Mouse (Mus musculus): ENCODE data around the gene Srr. TPM values are rescaled to one million over a fixed set of nuclear protein-coding genes. Genes with fewer than 3 reads are reported as not detected.

Gene Srr
- polyA plus RNA-seq, 1 experiment = 1.3 TPM

- Histone ChIP-seq H3K4me3 (replicated peaks) (no peak overlapping the region), H3K9me3 (no peaks in the 10 kb centered on the region), H3K27me3 (replicated peaks) (no peaks in the 10 kb centered on the region), H3K4me1 (peaks cover 41% of the 10 kb centered on the region), H3K36me3 (replicated peaks; ENCODE audit: low read length) (peaks cover 51% of the 10 kb centered on the region)
- TF ChIP-seq GATA1 (IDR thresholded peaks at IDR 0.05; ENCODE audit: borderline replicate concordance, low read length) (no peak), FLI1 (IDR thresholded peaks at IDR 0.05; ENCODE audit: low read length) (no peak)
These were observed 30.3 kb upstream of the Srr start for GRCm38 (mm10) chr11:74956006-74956405.

- Histone ChIP-seq H3K4me3 (replicated peaks) (no peak overlapping the region), H3K36me3 (replicated peaks; ENCODE audit: low read length) (peaks cover 56% of the 10 kb centered on the region), H3K27me3 (replicated peaks) (no peaks in the 10 kb centered on the region), H3K4me1 (peaks cover 34% of the 10 kb centered on the region), H3K9me3 (no peaks in the 10 kb centered on the region)
- TF ChIP-seq GATA1 (IDR thresholded peaks at IDR 0.05; ENCODE audit: borderline replicate concordance, low read length) = no peak
- TF ChIP-seq FLI1 (IDR thresholded peaks at IDR 0.05; ENCODE audit: low read length) = no peak
These were observed 29.2 kb upstream of the Srr start for GRCm38 (mm10) chr11:74954901-74955300.

- peaks cover 75% of the 10 kb centered on the region for H3K36me3 ChIP-seq (replicated peaks; ENCODE audit: low read length)
These were observed 20.6 kb upstream of the Srr start for GRCm38 (mm10) chr11:74946348-74946747.

GRCm38 (mm10) chr11:74930391-74930790, 4.6 kb upstream of the Srr start:
- Histone ChIP-seq H3K4me1 (peaks cover 32% of the 10 kb centered on the region), H3K27me3 (replicated peaks) (no peaks in the 10 kb centered on the region), H3K36me3 (replicated peaks; ENCODE audit: low read length) (peaks cover 63% of the 10 kb centered on the region), H3K9me3 (no peaks in the 10 kb centered on the region), H3K4me3 (replicated peaks) (no peak overlapping the region)
- no peak for TF ChIP-seq GATA1 (IDR thresholded peaks at IDR 0.05; ENCODE audit: borderline replicate concordance, low read length)
- TF ChIP-seq FLI1 (IDR thresholded peaks at IDR 0.05; ENCODE audit: low read length) = no peak

More at GRCm38 (mm10) chr11:74946348-74946747, 20.6 kb upstream of the Srr start:
- Histone ChIP-seq H3K27me3 (replicated peaks) (no peaks in the 10 kb centered on the region), H3K4me1 (peaks cover 4% of the 10 kb centered on the region; the same call in 1 of the 2 replicates), H3K4me3 (replicated peaks) (no peak overlapping the region), H3K9me3 (no peaks in the 10 kb centered on the region)
- no peak for TF ChIP-seq GATA1 (IDR thresholded peaks at IDR 0.05; ENCODE audit: borderline replicate concordance, low read length)
- no peak for TF ChIP-seq FLI1 (IDR thresholded peaks at IDR 0.05; ENCODE audit: low read length)

- peaks cover 41% of the 10 kb centered on the region for H3K4me1 ChIP-seq
These were observed 3.4 kb upstream of the Srr start for GRCm38 (mm10) chr11:74929111-74929510.

GRCm38 (mm10) chr11:74927236-74927725, 1.5 kb upstream of the Srr start:
- no peaks in the 10 kb centered on the region for H3K27me3 ChIP-seq (replicated peaks)
- no peaks in the 10 kb centered on the region for H3K9me3 ChIP-seq
- H3K4me1 ChIP-seq = peaks cover 44% of the 10 kb centered on the region
- H3K4me3 ChIP-seq (replicated peaks) = peak overlapping the region; percentile 100
- TF ChIP-seq GATA1 (IDR thresholded peaks at IDR 0.05; ENCODE audit: borderline replicate concordance, low read length) (no peak), FLI1 (IDR thresholded peaks at IDR 0.05; ENCODE audit: low read length) (no peak)
- peaks cover 32% of the 10 kb centered on the region for H3K36me3 ChIP-seq (replicated peaks; ENCODE audit: low read length)

More at GRCm38 (mm10) chr11:74929111-74929510, 3.4 kb upstream of the Srr start:
- H3K36me3 ChIP-seq (replicated peaks; ENCODE audit: low read length) = peaks cover 51% of the 10 kb centered on the region
- no peak overlapping the region for H3K4me3 ChIP-seq (replicated peaks)
- H3K9me3 ChIP-seq = no peaks in the 10 kb centered on the region
- H3K27me3 ChIP-seq (replicated peaks) = no peaks in the 10 kb centered on the region
- no peak for TF ChIP-seq FLI1 (IDR thresholded peaks at IDR 0.05; ENCODE audit: low read length)
- TF ChIP-seq GATA1 (IDR thresholded peaks at IDR 0.05; ENCODE audit: borderline replicate concordance, low read length) = no peak

GRCm38 (mm10) chr11:74926388-74927005, 749 bp upstream of the Srr start:
- peaks cover 25% of the 10 kb centered on the region for H3K36me3 ChIP-seq (replicated peaks; ENCODE audit: low read length)
- no peaks in the 10 kb centered on the region for H3K27me3 ChIP-seq (replicated peaks)
- H3K9me3 ChIP-seq = no peaks in the 10 kb centered on the region
- peaks cover 44% of the 10 kb centered on the region for H3K4me1 ChIP-seq
- H3K4me3 ChIP-seq (replicated peaks) = peak overlapping the region; percentile 100
- TF ChIP-seq FLI1 (IDR thresholded peaks at IDR 0.05; ENCODE audit: low read length) (no peak), GATA1 (IDR thresholded peaks at IDR 0.05; ENCODE audit: borderline replicate concordance, low read length) (no peak)

- H3K27me3 ChIP-seq (replicated peaks) = no peaks in the 10 kb centered on the region
- no peak overlapping the region for H3K4me3 ChIP-seq (replicated peaks)
- peaks cover 21% of the 10 kb centered on the region for H3K36me3 ChIP-seq (replicated peaks; ENCODE audit: low read length)
- peaks cover 31% of the 10 kb centered on the region for H3K4me1 ChIP-seq
- H3K9me3 ChIP-seq = no peaks in the 10 kb centered on the region
- TF ChIP-seq GATA1 (IDR thresholded peaks at IDR 0.05; ENCODE audit: borderline replicate concordance, low read length) = no peak
- TF ChIP-seq FLI1 (IDR thresholded peaks at IDR 0.05; ENCODE audit: low read length) = no peak
These were observed 1.6 kb downstream of the Srr start for GRCm38 (mm10) chr11:74924149-74924548.

GRCm38 (mm10) chr11:74919249-74919648, 6.5 kb downstream of the Srr start:
- no peaks in the 10 kb centered on the region for H3K9me3 ChIP-seq
- H3K4me3 ChIP-seq (replicated peaks) = no peak overlapping the region
- H3K36me3 ChIP-seq (replicated peaks; ENCODE audit: low read length) = peaks cover 39% of the 10 kb centered on the region
- TF ChIP-seq FLI1 (IDR thresholded peaks at IDR 0.05; ENCODE audit: low read length) = no peak
- TF ChIP-seq GATA1 (IDR thresholded peaks at IDR 0.05; ENCODE audit: borderline replicate concordance, low read length) = no peak
- H3K4me1 ChIP-seq = peaks cover 13% of the 10 kb centered on the region
- H3K27me3 ChIP-seq (replicated peaks) = no peaks in the 10 kb centered on the region

- Histone ChIP-seq H3K4me3 (replicated peaks) (no peak overlapping the region), H3K27me3 (replicated peaks) (no peaks in the 10 kb centered on the region), H3K9me3 (no peaks in the 10 kb centered on the region), H3K36me3 (replicated peaks; ENCODE audit: low read length) (peaks cover 45% of the 10 kb centered on the region), H3K4me1 (peaks cover 8% of the 10 kb centered on the region)
- no peak for TF ChIP-seq FLI1 (IDR thresholded peaks at IDR 0.05; ENCODE audit: low read length)
- TF ChIP-seq GATA1 (IDR thresholded peaks at IDR 0.05; ENCODE audit: borderline replicate concordance, low read length) = no peak
These were observed 13.3 kb downstream of the Srr start for GRCm38 (mm10) chr11:74912492-74912891.
